Mouse (Mus musculus) adrenal gland, postnatal 4 days (tissue): Measurements from ENCODE around the gene Slc39a3. TPM values are rescaled to one million over a fixed set of nuclear protein-coding genes. Genes with fewer than 3 reads are reported as not detected.
A peak's percentile ranks its signal among the peaks of the same experiment; 100 is the strongest.
"Not testable (repeated sequence)": the region's sequence is repeated elsewhere in the genome, so short reads cannot be mapped to it uniquely, and the experiment has no call there.

Experiments used
- DNase-seq, 2 experiments: peaks; one replicate each; pipeline ENCODE4 v3.0.0; 2021 to 2022; ENCODE audit warnings: low spot score in 2 of 2, mixed read lengths in 2 of 2
- total RNA-seq, 2 experiments: library from RNA; stranded (reverse); gene quantifications; 2 replicates each; pipeline ENCODE4 v1.2.3; 2021

Slc39a3 gene
- total RNA-seq, 2 experiments from 2014 or later: 32.9 to 36.3 TPM

GRCm38 (mm10) chr10:81051133-81051532 lies 13.9 kb upstream of the Slc39a3 start:
- DNase-seq: no peak

GRCm38 (mm10) chr10:81050645-81051044 lies 13.4 kb upstream of the Slc39a3 start:
- DNase-seq: no peak

DNA sequence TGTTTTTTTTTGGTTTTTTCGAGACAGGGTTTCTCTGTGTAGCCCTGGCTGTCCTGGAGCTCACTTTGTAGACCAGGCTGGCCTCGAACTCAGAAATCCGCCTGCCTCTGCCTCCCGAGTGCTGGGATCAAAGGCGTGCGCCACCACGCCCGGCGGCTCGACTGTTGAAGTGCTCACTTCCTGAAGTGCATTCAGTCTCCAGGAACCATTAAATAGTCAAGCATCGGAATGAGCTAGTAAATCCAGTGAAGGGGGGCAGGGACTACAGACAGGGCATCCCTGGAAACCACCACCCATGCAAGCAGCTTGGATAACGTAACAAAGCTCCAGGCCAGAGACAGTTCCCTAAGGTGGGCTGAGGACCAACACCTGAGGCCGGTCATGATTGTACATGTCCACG lies 8.0 kb upstream of the Slc39a3 start:
- not testable (repeated sequence) for DNase-seq

DNA sequence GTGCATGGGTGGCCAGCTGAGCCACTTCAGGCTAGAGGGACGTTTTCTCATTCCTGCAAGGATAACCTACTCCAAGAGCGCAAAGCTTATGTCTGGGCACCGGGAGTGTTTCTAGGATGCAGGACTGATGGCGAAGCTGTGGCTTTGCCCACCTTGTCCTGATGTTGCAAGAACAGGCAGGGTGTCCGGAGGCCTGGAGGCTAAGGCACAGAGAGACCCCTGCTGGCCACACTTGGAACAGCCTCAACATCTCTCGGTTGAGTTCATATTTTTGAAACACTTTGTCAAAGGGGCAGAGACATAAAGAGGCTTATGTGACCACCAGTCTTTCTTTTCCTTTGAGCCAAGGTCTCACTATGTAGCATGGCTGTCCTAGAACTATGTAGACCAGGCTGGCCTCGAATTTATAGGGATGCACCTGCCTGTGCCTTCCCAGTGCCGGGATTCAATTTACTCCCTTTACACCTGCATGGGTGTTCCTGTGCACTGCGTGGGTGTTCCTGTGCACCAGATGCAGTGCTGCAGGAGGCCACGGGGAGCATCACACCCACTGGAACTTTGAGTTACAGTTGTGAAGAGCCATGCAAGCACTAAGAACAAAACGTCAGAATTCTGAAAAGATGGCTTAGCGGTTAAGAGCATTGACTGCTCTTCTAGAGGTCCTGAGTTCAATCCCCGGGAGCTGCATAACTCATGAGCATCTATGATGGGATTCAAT lies 4.4 kb upstream of the Slc39a3 start:
- peak in 1 of 2 experiments; percentile 51 for DNase-seq

DNA sequence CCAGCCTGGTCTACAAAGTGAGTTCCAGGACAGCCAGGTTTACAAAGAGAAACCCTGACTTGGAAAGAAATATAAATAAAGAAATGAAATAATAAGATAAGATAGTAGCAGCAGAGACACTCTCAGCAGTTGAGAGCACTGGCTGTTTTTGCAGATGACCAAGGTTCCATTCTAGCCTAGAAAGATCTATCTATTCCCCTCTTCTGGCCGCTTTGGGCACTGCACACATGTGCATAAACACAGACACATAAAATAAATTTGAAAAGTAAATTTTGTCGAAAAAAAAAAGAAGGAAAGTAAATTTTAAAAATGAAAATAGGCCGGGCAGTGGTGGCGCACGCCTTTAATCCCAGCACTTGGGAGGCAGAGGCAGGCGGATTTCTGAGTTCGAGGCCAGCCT lies 975 bp downstream of the Slc39a3 start:
- no peak for DNase-seq

DNA sequence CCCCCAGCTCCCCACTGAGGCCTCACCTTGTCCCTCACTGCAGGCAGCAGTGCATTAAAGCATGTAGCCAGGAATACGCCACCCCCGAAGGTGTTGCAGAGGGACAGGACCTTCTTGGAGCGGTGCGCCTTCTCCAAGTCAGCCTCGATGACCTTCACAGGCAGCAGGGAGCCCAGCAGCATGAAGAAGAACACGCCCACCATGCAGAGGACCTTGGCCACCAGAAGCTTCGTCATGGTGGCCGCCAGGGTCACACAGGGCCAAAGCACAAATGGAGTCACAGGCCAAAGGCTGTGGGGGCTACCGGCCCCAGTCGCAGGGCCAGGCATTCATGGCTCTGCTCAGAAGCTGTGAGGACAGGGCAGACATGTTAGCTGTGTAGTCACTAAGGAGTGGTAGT lies 3.6 kb downstream of the Slc39a3 start:
- DNase-seq: no peak

DNA sequence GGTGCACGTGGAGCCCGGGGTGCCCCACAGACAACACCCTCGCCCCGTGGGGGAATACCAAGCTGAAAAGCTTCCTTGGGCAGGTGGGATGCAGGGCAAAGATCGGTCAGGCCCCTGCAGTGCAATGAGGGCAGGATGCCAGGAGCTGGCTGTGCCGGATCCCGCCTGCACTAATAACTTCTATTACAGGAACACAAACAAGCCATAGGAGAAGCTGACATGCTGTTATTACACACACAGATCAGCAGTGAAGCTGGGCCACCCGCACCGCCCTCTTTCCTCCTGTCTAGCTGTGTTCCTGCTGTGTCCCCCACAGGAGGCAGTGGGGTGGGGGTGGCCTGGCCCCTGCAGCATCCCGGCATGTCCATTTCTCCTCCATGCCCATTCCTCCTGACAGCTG lies 8.2 kb downstream of the Slc39a3 start:
- DNase-seq: no peak

DNA sequence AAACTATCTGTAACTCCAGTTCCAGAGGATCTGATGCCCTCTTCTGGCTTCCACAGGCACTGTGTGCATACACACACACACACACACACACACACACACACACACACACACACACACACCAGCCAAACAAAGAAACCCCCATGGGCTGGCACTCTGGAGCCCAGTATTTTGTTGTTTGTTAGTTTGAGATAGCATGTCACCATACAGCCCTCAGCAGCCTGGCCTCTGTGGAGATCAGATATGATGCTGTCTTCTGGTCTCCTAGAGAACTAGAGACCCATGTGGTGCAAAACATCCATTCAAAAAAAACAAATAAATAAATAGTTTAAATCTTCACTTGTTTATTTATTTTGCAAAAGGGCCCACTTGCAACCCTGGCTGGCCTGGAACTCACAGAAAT lies 9.0 kb downstream of the Slc39a3 start:
- DNase-seq: no peak

- DNase-seq: no peak
Observed at GRCm38 (mm10) chr10:81027331-81027730, 9.9 kb downstream of the Slc39a3 start.

DNA sequence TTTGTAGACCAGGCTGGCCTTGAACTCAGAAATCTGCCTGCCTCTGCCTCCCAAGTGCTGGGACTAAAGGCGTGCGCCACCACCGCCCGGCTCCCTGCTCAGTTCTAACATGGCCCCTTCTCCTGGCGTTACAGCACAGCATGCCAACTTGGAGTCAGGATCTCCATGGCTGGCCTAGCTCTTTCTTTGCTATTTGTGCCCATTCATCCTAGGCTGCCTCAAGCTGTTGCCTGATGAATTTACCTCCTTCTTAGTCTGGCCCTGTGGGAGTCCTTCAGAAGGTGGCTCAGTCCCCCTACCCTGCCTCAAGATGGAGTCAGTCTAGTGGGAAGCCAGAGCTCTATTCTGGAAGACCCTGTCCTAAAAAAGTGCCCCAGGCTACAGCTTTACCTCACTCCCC lies 10.4 kb downstream of the Slc39a3 start:
- no peak for DNase-seq

DNA sequence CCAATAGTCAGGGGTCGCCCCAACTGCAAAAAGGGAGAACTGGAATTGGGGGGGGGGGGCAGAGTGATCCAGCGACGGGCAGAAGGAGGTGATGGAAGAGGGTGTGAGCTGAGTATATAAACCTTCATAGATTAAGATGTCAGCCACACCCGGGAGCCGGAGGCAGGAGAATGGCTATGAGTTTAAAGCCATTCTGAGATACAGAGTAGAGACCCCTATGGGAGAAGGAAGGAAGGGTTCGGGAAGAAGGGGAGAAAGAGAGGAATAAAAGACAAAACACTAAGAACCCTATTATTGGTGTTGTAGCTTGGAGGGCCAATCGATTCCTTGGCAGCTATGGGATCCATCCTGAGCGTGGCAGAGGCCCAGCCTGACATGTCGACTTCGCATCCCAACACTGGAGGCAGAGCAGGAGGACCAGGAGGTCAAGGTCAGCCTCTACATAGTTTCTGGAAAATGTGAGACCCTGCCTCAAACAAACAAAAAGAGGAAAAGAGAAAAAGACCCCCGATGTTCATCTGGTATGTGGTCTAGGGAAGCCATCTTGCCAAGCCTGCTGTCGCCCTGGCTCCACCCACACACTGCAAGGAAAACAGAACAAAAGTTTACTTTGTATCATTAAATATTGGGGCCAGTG lies 11.5 kb downstream of the Slc39a3 start, which contains the start of gene Diras1:
Diras1 (minus strand) TSS at position 24 of the 637 bp plus-strand sequence.
- no peak for DNase-seq

- no peak for DNase-seq
Observed at GRCm38 (mm10) chr10:81025047-81025621, 12.1 kb downstream of the Slc39a3 start.

- DNase-seq: no peak
Observed at GRCm38 (mm10) chr10:81024346-81024937, 12.8 kb downstream of the Slc39a3 start.

DNA sequence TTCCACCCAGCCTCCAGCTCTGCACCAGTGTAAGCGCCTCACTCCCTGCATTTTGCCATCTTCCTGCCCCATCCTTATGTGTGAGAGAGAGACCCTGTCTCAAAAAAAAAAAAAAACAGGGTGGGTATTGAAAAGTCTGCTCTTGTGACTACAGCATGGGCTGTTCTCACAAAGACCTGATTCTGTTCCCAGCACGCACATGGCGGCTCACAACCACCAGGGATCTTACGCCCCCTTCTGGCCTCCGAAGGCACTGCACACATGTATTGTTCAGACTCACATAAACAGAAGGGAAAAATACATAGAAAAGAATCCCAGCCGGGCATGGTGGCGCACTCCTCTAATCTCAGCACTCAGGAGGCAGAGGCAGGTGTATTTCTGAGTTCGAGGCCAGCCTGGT lies 14.5 kb downstream of the Slc39a3 start:
- no peak for DNase-seq

DNA sequence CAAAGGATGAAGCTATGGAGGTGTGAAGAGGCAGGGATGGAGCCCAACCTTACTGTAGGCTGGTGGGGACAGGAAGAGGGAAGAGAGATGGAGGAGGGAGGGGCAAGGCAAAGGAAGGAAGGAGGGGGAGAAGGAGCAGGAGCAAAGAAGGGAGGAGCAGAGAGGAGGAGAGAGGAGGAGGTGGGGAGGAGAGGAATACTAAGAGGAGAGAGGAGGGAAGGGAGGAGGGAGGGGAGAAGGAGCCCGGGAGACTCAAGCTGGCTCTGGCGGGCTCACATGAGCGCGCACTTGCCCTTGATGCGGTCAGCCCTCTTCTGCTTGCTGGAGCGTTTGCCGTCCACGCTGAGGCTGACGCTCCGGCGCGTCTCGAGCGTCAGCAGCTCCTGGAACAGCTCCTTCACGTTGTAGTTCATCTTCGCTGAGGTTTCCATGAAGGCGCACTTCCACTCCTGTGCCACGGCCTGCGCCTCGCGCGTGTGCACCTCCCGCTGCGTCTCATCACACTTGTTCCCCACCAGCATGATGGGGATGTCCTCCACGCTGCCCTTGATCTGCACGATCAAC lies 15.6 kb downstream of the Slc39a3 start:
- DNase-seq: no peak

DNA sequence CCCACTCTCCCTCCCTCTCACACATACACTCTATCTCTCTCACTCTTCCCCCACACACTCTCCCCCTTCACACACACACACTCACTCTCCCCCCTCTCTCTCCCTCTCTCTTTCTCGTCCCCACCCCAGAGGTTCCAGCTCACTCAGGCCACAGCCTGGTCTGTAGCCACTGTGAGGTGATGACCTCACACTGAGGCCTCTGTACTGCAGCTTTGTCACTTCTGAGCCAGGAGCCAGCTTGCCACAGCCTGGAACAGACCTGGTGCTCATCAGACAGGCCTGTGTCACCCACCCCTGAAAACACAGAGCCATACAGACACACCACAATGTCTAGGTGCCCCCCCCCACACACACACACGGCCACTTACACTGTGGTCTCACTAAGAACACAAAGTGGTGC lies 17.0 kb downstream of the Slc39a3 start:
- DNase-seq: no peak

DNA sequence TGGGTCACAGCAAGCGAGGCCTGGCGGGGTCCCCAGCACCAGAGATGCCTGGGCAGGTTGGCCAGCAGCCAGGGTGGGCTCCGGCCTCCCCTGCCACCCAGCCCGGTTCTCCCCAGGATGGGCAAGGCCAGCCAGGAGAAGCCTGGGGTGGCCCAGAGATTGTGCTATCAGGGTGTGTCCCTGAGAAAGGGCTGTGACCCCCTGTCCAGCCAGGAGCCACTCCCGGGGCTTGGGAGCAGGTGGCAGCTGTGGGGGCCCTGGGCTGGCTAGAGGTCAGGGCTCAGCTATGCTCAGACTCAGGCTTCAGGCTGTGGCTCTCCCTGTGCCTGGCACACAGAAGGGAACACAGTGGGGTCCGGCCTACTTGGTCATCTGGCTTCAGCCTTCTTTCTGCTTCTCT lies 17.5 kb downstream of the Slc39a3 start:
- no peak for DNase-seq

DNA sequence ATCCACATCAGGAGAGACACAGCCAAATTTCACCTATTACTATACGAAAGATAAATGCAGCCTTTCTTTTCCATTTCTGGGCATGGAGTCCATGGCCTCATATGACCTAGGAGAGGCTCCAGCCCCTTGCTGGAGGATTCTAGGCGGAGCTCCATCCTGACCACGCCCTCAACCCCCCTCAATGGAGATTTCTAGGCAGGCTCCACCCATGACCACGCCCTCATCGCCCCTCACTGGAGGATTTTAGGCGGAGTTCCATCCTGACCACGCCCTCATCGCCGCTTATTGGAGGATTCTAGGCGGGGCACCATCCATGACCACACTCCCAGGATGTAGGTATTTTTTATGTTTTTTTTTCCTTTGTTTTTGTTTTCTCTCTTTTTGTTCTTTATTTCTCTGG lies 18.9 kb downstream of the Slc39a3 start:
- no peak for DNase-seq

- DNase-seq: peak in 1 of 2 experiments; percentile 44
Observed at GRCm38 (mm10) chr10:81016645-81017044, 20.6 kb downstream of the Slc39a3 start.

DNA sequence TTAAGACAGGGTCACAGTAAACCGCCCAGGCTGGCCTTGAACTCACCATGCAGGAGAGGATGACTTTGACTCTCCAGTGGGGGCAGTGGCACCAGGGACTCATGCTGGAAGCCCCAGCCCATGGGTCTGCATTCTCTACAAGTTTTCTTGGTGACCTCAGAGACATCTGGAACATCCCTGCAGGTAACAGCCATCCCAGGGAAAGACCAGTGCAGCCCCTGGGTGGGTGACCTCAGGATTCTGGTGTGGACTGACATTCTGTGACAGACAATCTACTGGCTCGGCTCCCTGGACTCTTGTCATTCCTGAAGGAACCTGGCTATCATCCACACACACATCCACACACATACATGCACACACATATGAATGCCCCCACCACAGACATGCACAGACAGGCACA lies 21.6 kb downstream of the Slc39a3 start:
- no peak for DNase-seq
